Mouse (Mus musculus): Measurements from ENCODE around the gene Gm973.

The Gm973 gene

GRCm38 (mm10) chr1:59684819-59685755 lies 169.0 kb downstream of the Gm973 start, which contains the start of gene Nop58:
TSS of gene Nop58 (plus strand) at chr1:59684971.
- peak; percentile 90 to 93 for DNase-seq (ENCODE audit: low spot score in 2 of 2)
